Mouse (Mus musculus) cortical plate, adult 2 months (tissue): ENCODE measurements at regions not wholly inside any gene's neighbourhood (a gene's known extent, or its start where the extent isn't known, plus 50 kb on each side); places are given as distances from the start of the nearest gene placed in this dataset.
A peak's percentile ranks its signal among the peaks of the same experiment; 100 is the strongest.

Source experiments
- H3K27ac ChIP-seq: fragments of 200-500 bp; 2 replicates; pipeline ENCODE4 v1.5.1; 2012; ENCODE audit warnings: low read length, control low read depth, inconsistent platforms; ENCODE audit not compliant: insufficient read depth
- H3K4me1 ChIP-seq: fragments of 200-500 bp; 2 replicates; pipeline ENCODE4 v1.6.1; 2011; ENCODE audit warnings: low read length; ENCODE audit not compliant: control insufficient read depth, insufficient read depth
- H3K4me3 ChIP-seq: fragments of 200-500 bp; 2 replicates; pipeline ENCODE4 v1.5.1; 2011; ENCODE audit warnings: mild to moderate bottlenecking, low read length, control low read depth; ENCODE audit not compliant: insufficient read depth
- CTCF ChIP-seq: fragments of 200-500 bp; IDR thresholded peaks from 2 replicates; pipeline ENCODE4 v1.5.1; 2011; ENCODE audit warnings: mild to moderate bottlenecking, control low read depth, low read length; ENCODE audit not compliant: insufficient read depth; ENCODE audit errors: extremely low read depth
- POLR2A ChIP-seq: fragments of 200-500 bp; IDR thresholded peaks from 2 replicates; pipeline ENCODE4 v1.6.1; 2011; ENCODE audit warnings: mild to moderate bottlenecking, low read length, control low read depth; ENCODE audit not compliant: insufficient read depth; ENCODE audit errors: extremely low read depth

DNA sequence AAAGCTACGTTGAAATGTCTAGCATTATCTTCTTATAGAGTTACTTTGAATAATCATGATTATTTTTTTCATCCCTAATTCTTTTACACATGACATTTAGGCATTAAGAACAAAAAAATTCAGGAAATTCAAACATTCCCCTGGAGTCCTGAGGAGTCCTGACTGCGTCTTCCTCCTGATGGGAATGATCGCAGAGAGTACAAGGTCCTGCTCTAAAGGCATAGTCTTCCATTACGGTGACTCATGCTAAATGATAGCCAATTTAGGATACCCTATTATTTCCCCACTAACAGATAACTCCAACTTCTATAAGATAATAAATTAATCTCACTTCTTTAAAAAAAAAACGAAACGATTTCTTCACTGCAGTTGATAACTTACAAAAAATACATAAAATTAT lies 292.2 kb downstream of the Spry2 start:
- no peak overlapping the region for H3K27ac ChIP-seq
- TF ChIP-seq POLR2A (no peak), CTCF (no peak)
- H3K4me3 ChIP-seq = no peak overlapping the region
- H3K4me1 ChIP-seq = peaks cover 3% of the 10 kb centered on the region; the same call in 1 of the 2 replicates

DNA sequence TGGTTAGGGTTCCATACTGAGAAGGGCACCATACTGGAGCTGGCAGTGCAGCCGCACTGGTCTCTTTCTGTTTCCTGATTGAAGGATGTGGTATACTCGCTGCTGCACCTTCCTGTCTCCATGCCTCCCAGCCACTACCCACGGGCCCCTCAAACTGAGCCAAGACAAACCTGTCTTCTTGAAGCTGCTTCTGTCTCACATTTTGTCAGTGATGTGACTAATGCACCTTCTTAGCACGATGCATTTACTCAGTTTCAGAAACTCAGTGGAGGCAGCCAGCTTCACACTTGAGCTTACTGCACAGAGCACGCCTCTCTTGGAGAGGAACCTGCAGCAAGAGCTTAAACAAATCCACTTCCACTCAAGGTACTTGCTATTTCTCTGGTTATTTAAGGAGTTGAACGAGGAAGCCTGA lies 293.6 kb downstream of the Spry2 start:
- no peak for TF ChIP-seq POLR2A
- Histone ChIP-seq H3K4me3 (no peak overlapping the region), H3K4me1 (peaks cover 3% of the 10 kb centered on the region; the same call in 1 of the 2 replicates), H3K27ac (no peak overlapping the region)

DNA sequence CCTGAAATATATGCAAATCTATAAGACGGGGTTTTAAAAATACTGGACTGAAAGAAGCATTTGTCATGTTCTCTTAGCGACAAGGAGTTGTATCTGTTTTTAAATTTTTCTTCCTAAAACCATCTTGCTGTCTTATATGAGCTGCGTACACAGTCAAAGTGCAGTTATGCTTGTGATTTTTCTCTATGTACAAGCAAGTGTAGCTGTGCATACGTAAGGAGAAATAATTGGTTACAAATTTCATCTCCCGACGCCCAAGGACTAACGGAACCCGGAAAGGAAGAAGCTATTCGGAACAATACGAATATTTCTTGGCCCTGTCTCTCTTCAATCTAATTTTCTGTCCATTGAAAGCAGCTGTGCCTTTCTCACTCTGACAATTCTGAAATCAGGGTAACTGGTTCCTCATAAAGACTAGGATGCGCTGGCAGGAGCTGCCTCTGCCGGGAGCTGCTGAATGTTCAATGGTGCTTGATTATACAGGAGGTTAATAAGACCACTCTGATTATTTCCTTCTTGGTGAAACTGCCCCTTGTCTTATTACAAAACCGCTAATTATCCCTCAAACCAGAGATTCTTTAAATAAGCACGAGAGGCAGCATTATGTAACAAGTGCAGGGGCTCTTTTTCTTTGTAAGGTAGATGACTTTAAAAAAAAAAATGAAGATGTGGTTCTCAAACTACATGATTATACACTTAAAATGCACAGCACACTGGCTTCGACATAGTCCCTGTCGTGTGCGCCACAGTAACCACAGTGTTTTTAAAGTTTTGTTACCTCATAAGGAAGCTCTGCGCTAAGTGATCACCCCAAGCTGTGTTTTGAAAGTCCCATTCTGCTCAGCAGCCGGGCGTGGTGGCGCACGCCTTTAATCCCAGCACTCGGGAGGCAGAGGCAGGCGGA lies 296.8 kb downstream of the Spry2 start:
- no peak for TF ChIP-seq CTCF
- no peak for TF ChIP-seq POLR2A
- peaks cover 1% of the 10 kb centered on the region; the same call in 1 of the 2 replicates for H3K4me1 ChIP-seq
- H3K27ac ChIP-seq = peak overlapping the region; percentile 27
- H3K4me3 ChIP-seq = no peak overlapping the region

DNA sequence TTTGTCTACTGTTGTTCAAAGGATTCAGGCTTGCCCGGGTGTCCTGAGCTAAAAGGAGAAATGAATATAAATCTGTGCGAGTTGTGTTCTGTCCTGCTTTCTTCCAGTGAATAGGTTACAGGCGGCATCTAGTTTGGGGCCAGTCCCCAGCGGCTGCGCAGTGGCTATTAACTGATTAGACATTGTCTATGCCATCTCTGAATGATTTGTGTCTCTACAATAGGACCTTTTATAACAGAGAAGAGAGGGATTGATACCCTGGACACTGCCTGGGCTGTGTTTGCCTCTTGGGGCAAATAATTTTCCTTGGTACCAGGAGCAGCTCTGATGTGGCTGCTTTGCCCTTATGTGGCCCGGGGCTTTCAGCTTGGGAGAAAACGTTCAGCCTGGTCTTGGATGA lies 306.9 kb downstream of the Spry2 start:
- Histone ChIP-seq H3K27ac (peak overlapping the region; percentile 52), H3K4me3 (peak overlapping the region; percentile 18), H3K4me1 (no peaks in the 10 kb centered on the region; the same call in 1 of the 2 replicates)
- TF ChIP-seq POLR2A = no peak
- no peak for TF ChIP-seq CTCF

DNA sequence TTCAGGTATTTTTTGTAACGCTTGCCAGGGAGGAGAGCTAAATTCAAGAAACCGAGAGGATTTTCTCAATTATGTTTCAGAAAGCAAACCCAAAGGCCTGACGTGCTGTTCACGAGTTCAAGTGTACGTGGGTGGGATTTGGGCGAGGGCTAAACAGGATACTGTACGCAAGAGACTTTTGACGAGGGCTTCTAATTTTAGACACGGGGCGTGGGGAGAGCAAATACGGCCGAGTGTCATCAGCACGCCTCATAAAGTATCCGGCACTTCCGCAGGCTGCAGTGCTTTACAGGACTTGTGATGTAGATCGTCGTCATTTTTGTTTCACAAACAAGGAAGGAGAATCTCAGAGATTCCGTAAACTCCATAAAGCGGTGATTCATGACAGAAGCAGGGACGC lies 307.4 kb downstream of the Spry2 start:
- no peak for TF ChIP-seq POLR2A
- Histone ChIP-seq H3K4me1 (no peaks in the 10 kb centered on the region; the same call in 1 of the 2 replicates), H3K27ac (peak overlapping the region; percentile 52), H3K4me3 (peak overlapping the region; percentile 18)

DNA sequence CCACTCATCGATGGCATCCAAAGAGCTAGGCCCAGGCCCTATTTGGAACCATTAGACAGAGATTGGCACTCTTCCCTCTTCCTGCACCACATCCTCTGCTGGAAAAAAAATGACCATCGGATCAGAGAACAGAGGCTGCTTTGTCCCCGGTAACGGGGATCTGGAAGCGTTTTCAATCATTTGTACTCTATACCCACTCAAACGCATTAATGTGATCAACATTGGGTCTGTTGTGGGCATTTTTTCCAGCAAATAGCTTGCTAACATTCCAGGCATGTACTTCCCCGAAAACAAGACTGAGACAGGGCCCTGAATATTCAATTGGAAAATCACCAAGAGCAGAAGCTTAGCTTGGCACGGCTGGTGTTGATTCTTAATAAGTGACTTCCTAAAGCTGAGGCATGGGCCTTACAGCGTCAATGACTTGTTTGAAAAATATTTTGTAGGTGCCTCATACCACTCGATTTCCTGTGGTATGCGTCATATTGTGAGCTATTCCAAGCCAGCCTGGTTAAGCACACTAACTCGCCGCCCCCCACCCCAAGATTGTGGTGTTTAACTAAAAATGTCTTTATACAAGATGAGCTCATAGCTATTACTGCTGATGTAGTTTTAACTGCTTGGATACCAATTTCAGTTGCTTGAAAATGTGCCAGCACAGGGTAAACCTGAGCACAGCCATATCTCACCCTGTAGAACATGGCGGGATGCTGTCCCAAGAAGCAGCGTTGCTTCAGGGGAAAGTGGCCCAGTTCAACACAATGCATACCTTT lies 308.0 kb downstream of the Spry2 start:
- H3K4me1 ChIP-seq = no peaks in the 10 kb centered on the region; the same call in 1 of the 2 replicates
- H3K4me3 ChIP-seq = no peak overlapping the region
- peak overlapping the region; percentile 75 for H3K27ac ChIP-seq
- no peak for TF ChIP-seq POLR2A
- no peak for TF ChIP-seq CTCF

DNA sequence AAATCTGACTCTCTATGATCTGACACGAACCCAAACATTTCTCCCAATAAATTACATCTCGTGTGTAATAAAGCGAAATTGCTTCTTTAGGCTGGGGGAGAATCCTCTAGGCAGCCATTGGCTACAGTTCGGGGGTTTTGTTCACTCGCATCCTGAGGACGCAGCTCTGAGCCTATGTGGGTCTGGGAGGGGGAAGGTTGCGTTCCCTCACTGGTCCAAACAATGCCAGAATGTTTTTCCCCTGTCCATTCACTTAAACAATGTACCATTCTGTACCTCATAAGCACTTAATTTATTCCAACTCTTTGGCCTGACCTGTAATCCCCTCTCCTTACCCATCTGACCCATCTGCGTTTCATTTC lies 308.6 kb downstream of the Spry2 start:
- Histone ChIP-seq H3K4me1 (no peaks in the 10 kb centered on the region; the same call in 1 of the 2 replicates), H3K4me3 (no peak overlapping the region), H3K27ac (peak overlapping the region; percentile 75)
- TF ChIP-seq POLR2A (no peak), CTCF (no peak)

DNA sequence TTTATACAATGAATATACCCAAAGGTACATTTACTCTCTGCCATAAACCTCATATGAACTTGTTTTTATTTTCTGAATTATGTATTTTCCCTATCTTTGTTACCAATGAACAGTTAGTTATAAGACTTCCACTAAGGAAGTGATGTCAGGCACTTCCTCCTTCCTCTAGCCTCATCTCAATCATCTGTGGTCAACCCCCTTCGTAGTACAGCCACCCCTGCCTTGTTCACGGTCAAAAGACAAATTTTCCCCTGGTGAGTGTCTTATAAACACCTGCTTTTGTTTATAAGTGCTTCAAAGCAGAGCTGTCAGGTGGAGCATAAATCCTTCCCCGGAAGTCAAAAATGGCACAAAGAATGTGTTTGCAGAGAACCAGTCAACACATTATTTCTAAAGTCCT lies 312.0 kb downstream of the Spry2 start:
- no peak overlapping the region for H3K27ac ChIP-seq
- no peaks in the 10 kb centered on the region for H3K4me1 ChIP-seq
- no peak overlapping the region for H3K4me3 ChIP-seq
- no peak for TF ChIP-seq POLR2A
- no peak for TF ChIP-seq CTCF

DNA sequence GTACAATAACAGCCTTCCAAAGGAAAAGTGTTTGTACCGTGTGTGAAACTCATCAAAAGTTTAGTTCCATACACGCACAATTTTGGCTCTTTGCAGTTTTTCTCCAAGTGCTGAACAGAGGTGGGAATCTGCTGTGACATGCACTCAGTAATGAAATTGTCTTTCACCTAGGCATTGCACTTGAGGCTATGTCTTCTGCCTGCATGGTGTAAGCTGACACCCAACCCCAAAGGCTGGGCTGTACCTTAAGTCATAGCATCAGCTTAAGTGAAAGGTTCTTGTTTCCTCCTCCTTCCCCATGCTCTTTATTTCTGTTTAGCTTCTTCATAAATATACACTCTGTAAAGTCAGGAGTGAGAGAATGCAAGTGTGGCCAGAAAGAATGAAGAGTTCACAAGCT lies 313.1 kb downstream of the Spry2 start:
- H3K27ac ChIP-seq = no peak overlapping the region
- H3K4me3 ChIP-seq = no peak overlapping the region
- no peak for TF ChIP-seq CTCF
- TF ChIP-seq POLR2A = no peak
- H3K4me1 ChIP-seq = no peaks in the 10 kb centered on the region
